Mouse (Mus musculus) Patski (cell line): ENCODE measurements around the gene Smim5. TPM values are rescaled to one million over a fixed set of nuclear protein-coding genes. Genes with fewer than 3 reads are reported as not detected.

Experiments used
- ATAC-seq: fragments of 100-300 bp; one replicate; pipeline ENCODE4 v1.8.0; 2021
- CTCF ChIA-PET: fragments of 350-600 bp; sonication (Branson Sonifier 250); formaldehyde crosslinking; loops from one replicate; lab custom pipeline; 2022; ENCODE audit warnings: inconsistent platforms; lab: Charles Lee
- POLR2A ChIA-PET: fragments of 350-600 bp; sonication (Branson Sonifier 250); formaldehyde crosslinking; loops from one replicate; lab custom pipeline; 2022; ENCODE audit warnings: antibody characterized with exemption, inconsistent platforms; lab: Charles Lee
- DNase-seq: peaks from one replicate; pipeline ENCODE4 v3.0.0-alpha.2; 2011; ENCODE audit warnings: low read depth, low spot score
- H3K27me3 ChIP-seq: fragments of 371-371 bp; one replicate; pipeline ENCODE4 v1.5.1; 2021
- CTCF ChIP-seq: fragments of 100-300 bp; IDR thresholded peaks from one replicate; pipeline ENCODE4 v1.5.1; 2021
- in situ Hi-C: fragments of 300-500 bp; cut with MboI; formaldehyde crosslinking; loops from 3 replicates; pipeline ENCODE4 v1.11.1; 2018; ENCODE audit warnings: low pct_unique_long_range_greater_than_20kb, mixed read lengths
- polyA plus RNA-seq: library from polyadenylated mRNA; unstranded; gene quantifications from one replicate; pipeline ENCODE4 v1.2.3, GENCODE M21; 2021

The Smim5 gene
- polyA plus RNA-seq, 1 experiment from 2014 or later: 1.6 TPM

- DNase-seq (no peak), ATAC-seq (no peak)
- no peaks in the 10 kb centered on the region for H3K27me3 ChIP-seq
- ChIA-PET POLR2A (no interaction called here), CTCF (interaction anchor here (0.8 to 1.0 kb wide), 2 partner anchors 12 to 18 kb away, joined by 3 read pairs; no protein-coding TSS in a partner anchor)
- in situ Hi-C loops: loop anchor here (10.0 kb wide), 1 partner anchor 231 kb away; no protein-coding TSS in a partner anchor
- no peak for TF ChIP-seq CTCF
These were observed 23.8 kb upstream of the Smim5 start for GRCm38 (mm10) chr11:115875935-115876334.

DNA sequence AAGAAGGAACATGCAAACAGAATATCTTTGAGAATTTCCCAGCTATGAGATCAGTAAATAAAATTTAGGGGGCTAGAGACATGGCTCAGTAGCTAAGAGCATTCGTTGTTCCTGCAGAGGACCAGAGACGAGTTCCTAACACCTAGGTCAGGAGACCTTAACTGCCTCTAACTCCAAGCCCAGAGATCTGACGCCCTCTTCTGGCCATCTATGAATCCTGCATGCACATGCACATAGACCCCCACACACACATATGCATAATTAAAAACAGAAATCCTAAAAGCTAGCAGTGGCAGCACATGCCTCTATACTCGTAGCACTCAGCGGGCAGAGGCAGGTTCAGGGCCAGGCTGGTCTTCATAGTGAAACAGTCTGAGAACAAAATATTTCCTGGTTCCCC is 23.3 kb upstream of the Smim5 start:
- no peaks in the 10 kb centered on the region for H3K27me3 ChIP-seq
- TF ChIP-seq CTCF: no peak
- DNase-seq: no peak
- CTCF ChIA-PET: interaction anchor here (0.8 kb wide), 2 partner anchors 18 to 67 kb away, joined by 3 to 4 read pairs; no protein-coding TSS in a partner anchor
- POLR2A ChIA-PET: no interaction called here
- ATAC-seq: no peak
- in situ Hi-C loops: loop anchor here (10.0 kb wide), 1 partner anchor 232 kb away; no protein-coding TSS in a partner anchor

DNA sequence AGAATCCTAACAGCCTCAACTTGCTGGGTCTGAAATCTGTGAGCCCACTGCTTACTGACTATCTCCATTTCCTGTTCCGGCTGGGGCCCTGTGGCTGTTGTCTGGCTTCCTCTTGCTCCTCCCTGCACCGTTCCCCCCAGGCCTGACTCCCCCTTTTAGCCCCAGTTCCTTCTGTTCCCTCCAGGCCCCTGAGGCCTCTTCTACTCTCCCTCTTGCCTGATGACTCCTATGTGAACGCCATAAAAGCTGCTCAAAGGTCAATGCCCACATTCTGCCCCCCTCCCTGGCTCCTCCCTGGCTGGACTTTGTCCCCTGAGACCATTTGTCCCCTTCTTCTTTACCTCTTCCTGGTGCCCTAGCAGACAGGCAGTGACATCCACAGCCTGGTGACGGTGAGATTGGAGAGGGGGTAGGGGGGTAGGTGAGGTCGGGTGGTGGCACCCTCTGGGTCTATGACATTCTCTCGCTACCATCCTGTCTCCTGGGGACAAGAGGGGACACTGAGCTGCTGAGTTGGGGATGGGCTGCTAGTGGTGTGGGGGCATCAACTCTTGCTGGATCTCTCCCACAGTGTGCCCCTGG is 22.5 kb upstream of the Smim5 start:
- TF ChIP-seq CTCF: no peak
- H3K27me3 ChIP-seq: no peaks in the 10 kb centered on the region
- in situ Hi-C loops: loop anchor here (10.0 kb wide), 1 partner anchor 232 kb away; no protein-coding TSS in a partner anchor
- DNase-seq (no peak), ATAC-seq (no peak)
- CTCF ChIA-PET: interaction anchor here (0.8 kb wide), 1 partner anchor 68 kb away, joined by 4 read pairs; no protein-coding TSS in a partner anchor
- POLR2A ChIA-PET: no interaction called here

DNA sequence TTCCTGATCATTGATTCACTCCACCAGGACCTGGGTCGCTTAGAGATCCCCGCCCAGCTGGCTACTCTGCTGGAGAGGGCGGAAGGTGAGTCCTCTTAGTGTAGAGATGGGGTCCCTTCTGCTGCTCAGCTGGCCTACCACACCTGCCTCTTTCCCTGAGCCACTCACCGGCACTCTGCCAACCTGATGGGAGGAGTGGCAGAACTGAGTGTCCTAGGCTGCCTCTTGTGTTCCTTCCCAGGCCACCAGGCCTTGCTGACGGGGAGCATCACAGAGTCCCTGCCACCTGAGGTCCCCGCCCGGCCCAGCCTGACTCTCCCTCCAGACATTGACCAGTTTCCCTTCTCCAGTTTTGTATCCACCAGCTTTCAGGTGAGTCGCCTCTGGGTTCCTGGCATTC is 21.7 kb upstream of the Smim5 start:
- in situ Hi-C loops: loop anchor here (10.0 kb wide), 1 partner anchor 233 kb away; no protein-coding TSS in a partner anchor
- no peak for ATAC-seq
- POLR2A ChIA-PET: no interaction called here
- DNase-seq: no peak
- no peak for TF ChIP-seq CTCF
- H3K27me3 ChIP-seq: no peaks in the 10 kb centered on the region
- CTCF ChIA-PET: no interaction called here

- no peak for TF ChIP-seq CTCF
- in situ Hi-C loops: no loop called here
- CTCF ChIA-PET: interaction anchor here (0.9 to 2.4 kb wide), 11 partner anchors 9 to 159 kb away, joined by 3 to 12 read pairs (median 4); partner anchors contain the start of genes Caskin2, Smim5 and Tsen54
- DNase-seq (no peak), ATAC-seq (no peak)
- POLR2A ChIA-PET: interaction anchor here (0.7 kb wide), 1 partner anchor 19 kb away, joined by 3 read pairs; no protein-coding TSS in a partner anchor
- no peaks in the 10 kb centered on the region for H3K27me3 ChIP-seq
These were observed 18.8 kb upstream of the Smim5 start for GRCm38 (mm10) chr11:115881002-115881401.

GRCm38 (mm10) chr11:115883251-115883650 is 16.5 kb upstream of the Smim5 start:
- in situ Hi-C loops: no loop called here
- TF ChIP-seq CTCF: no peak
- DNase-seq: no peak
- no peaks in the 10 kb centered on the region for H3K27me3 ChIP-seq
- CTCF ChIA-PET: no interaction called here
- POLR2A ChIA-PET: interaction anchor here (0.8 kb wide), 1 partner anchor 63 kb away, joined by 3 read pairs; no protein-coding TSS in a partner anchor
- no peak for ATAC-seq

- DNase-seq: no peak
- TF ChIP-seq CTCF: no peak
These were observed 15.4 kb upstream of the Smim5 start for GRCm38 (mm10) chr11:115884361-115884760.

GRCm38 (mm10) chr11:115885281-115885680 is 14.5 kb upstream of the Smim5 start:
- TF ChIP-seq CTCF: no peak
- DNase-seq (no peak), ATAC-seq (no peak)
- no peaks in the 10 kb centered on the region for H3K27me3 ChIP-seq
- in situ Hi-C loops: no loop called here
- ChIA-PET CTCF (no interaction called here), POLR2A (no interaction called here)

More at GRCm38 (mm10) chr11:115884361-115884760, 15.4 kb upstream of the Smim5 start:
- in situ Hi-C loops: no loop called here
- ATAC-seq: no peak
- CTCF ChIA-PET: no interaction called here
- POLR2A ChIA-PET: no interaction called here
- H3K27me3 ChIP-seq: no peaks in the 10 kb centered on the region

DNA sequence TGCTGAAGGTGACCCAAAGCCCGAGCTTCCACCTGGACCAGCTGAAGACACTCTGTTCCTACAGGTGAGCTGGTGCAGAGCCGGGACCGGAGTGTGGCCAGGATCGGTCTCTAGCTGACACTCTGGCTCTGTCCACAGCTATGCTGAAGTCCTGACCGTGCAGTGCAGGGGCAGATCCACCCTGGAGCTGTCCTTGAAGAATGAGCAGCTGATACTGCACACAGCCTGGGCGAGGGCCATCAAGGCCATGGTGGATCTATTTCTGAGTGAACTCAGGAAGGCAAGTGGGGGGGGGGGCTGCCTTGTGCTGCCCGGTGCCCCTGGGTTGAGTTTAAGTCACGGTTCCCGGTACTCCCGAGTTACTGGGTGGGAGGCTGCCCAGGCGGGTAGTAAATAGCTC is 13.3 kb upstream of the Smim5 start:
- H3K27me3 ChIP-seq: no peaks in the 10 kb centered on the region
- no peak for ATAC-seq
- in situ Hi-C loops: no loop called here
- no peak for TF ChIP-seq CTCF
- POLR2A ChIA-PET: no interaction called here
- DNase-seq: no peak
- CTCF ChIA-PET: interaction anchor here (0.8 to 3.6 kb wide), 2 partner anchors 12 to 66 kb away, joined by 3 to 19 read pairs; partner anchors contain the start of gene Smim5

DNA sequence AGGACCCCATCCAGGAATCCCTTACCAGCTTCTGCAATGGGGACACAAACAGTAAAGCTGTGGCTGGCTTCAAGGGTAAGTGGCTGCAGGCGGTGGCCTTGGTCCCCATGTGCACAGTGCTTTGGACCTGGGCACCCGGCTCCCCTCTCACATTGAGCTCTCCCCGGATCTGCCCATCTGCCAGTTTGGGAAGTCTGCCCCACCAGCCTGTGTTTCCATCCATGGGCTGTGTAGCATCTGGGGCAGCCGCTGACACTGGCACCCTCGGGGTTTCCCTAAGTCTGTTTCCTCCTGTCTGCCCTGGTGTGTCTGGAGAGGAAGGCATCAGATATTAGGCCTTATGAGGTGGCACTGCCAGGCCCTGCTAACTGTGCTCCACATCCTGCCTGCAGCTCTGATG is 11.7 kb upstream of the Smim5 start:
- TF ChIP-seq CTCF: no peak
- ChIA-PET CTCF (interaction anchor here (0.9 to 3.6 kb wide), 2 partner anchors 11 to 17 kb away, joined by 3 to 19 read pairs; partner anchors contain the start of gene Smim5), POLR2A (interaction anchor here (1.2 kb wide), 1 partner anchor 15 kb away, joined by 3 read pairs; no protein-coding TSS in a partner anchor)
- no peak for DNase-seq
- in situ Hi-C loops: no loop called here
- no peak for ATAC-seq
- no peaks in the 10 kb centered on the region for H3K27me3 ChIP-seq

DNA sequence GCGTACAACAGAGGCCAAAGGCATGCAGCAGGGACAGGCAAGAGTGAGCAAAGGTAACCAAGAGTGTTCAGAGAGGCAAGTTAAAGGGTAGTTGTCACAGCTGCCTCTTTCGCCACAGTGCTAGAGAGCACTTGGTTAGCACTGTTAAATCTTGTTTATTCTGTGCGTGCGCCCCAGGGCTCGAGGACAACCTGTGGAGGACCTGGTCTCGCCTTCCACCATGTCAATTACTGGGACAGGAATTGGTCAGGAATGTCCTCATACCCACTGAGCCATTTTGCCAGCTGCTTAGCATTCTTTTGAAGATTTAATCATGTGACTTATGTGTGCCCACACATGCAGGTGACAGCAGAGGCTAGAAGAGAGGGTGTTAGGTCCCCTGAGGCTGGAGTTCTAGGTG is 10.6 kb upstream of the Smim5 start:
- ATAC-seq: no peak
- POLR2A ChIA-PET: no interaction called here

More for the DNA sequence above, 10.6 kb upstream of the Smim5 start:
- DNase-seq: no peak
- CTCF ChIA-PET: interaction anchor here (3.6 kb wide), 1 partner anchor 10 kb away, joined by 19 read pairs; the partner anchor contains the start of gene Smim5
- no peaks in the 10 kb centered on the region for H3K27me3 ChIP-seq
- TF ChIP-seq CTCF: no peak
- in situ Hi-C loops: no loop called here
